Mouse (Mus musculus): ENCODE results near the gene Epn3. TPM values are rescaled to one million over a fixed set of nuclear protein-coding genes. Genes with fewer than 3 reads are reported as not detected.

The Epn3 gene
- 0.53 and 1.4 TPM in 2 replicates for polyA plus RNA-seq (2011; ENCODE audit: insufficient read length, low read depth, missing spikeins)

DNA sequence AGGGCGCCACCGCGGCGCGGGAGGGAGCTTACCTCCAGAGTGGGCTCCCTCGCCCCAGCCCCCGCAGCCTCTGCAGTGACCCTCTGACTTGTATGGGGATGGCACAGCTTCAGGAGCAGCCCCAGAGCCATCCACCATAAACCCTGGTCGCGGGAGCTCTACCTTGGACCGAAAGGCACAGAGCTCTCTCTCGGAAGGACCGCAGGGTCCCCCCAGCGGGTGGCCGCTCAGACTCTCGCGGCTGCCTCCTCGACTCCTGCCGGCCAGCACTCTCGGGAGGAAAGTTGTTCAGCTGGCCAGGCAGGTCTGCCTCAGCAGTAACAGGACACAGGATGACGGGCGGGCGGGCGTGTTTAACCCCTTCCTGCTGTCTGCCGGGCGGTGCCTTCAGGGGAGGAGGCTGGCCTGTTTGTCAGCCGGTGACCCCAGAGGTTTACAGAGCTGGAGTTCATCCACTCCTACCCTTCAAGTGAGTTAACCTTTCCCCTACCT, at the start of gene Epn3:
Gene Epn3, minus strand, starts transcription at position 314 of the 492 bp plus-strand sequence.
- Histone ChIP-seq H3K4me1 (ENCODE audit: control insufficient read depth, insufficient read depth, low read length) (0 out of 2 replicates have a peak, but pooled peaks cover 5% of the 10 kb centered on the region), H3K4me3 (ENCODE audit: insufficient read depth, low read length) (no peak within 1 kb of the TSS), H3K27ac (ENCODE audit: insufficient read depth, low read length) (no peak within 1 kb of the TSS)
- TF ChIP-seq POLR2A (IDR thresholded peaks at IDR 0.05; ENCODE audit: low read depth, low read length) (no peak), CTCF (IDR thresholded peaks at IDR 0.05; ENCODE audit: borderline replicate concordance, insufficient read depth, low read length) (no peak)

DNA sequence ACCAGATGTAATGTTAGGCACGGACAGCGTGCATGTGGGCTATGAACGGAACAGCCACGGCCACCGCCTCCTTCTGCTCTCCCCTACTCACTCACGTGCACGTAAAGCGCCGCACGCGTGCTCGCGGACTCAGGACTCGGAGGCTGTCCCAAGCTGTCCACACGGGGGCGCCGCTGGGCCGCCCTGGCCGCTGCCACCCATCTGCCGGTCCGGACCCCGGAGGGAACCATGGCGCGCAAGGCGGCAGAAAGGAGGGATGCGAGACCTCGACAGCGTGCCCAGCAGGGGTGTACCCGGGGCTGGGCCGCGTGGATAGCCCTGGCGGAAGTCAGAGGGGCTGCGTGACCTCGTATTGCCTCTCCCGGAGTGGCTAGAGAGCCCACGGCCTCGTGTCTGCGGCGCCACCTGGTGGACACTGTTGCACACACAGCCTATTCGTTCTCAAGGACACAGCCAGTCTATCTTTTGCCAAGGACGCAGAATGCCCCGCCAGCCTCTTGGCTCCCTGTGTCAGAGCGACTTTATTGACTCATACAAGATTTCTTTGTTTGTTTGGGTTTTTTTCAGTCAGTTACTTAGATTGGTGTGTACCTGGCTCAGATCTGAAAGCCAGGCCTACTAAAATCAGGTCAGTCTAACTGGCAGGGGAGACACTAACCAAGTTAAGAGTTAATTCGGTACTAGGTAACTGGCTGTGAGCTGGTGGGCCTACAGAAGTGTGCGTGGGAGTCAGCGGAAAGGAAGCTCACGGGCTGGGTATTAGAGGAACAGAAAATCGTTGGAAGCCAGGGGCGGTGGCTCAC, 49.3 kb upstream of the Epn3 start, which contains the start of gene Rsad1:
Gene Rsad1, minus strand, starts transcription at position 368 of the 803 bp plus-strand sequence.
- Histone ChIP-seq H3K4me3 (ENCODE audit: insufficient read depth, low read length) (peak within 1 kb of the TSS; percentile 45), H3K27ac (ENCODE audit: insufficient read depth, low read length) (peak within 1 kb of the TSS; percentile 78), H3K4me1 (ENCODE audit: control insufficient read depth, insufficient read depth, low read length) (peaks cover 4% of the 10 kb centered on the region; the same call in 1 of the 2 replicates)
- TF ChIP-seq CTCF (IDR thresholded peaks at IDR 0.05; ENCODE audit: borderline replicate concordance, insufficient read depth, low read length) = peak; percentile 82
- peak; percentile 66; the same call in 1 of the 2 replicates for TF ChIP-seq POLR2A (IDR thresholded peaks at IDR 0.05; ENCODE audit: low read depth, low read length)

DNA sequence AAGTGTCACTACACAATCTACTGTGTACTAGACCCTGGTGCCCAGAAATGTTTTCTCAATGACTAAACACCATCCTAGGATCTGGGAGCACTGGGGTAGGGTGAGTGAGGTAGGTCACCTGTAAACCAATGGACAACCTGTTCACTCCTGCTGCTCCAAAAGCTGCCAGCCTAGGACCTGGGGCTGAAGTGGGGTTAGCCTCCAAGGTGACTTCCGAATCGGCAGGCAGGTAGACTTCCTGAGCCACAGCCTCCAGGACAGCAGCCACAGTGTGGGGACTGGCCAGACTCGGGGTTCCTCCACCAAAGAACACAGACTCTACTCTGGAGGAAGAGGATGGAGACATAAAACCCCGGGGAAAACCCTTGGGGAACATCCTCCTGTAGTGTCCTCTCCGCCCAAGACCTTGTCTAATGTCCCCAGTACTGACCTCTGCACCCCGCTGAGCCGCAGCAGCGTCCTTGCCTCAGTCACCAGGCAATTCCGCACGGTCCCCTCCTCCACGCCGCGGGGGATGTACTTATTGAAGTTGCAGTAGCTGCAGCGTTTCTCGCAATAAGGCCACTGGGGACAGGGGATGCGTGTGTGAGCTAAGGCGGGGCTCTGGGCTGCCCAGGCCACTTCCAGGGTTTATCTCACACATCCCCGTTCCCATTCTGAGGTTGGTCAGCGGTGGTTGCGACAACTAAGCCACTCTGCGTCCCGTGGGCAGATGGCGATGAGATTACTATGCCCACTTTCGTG, 48.4 kb upstream of the Epn3 start:
- H3K4me3 ChIP-seq (ENCODE audit: insufficient read depth, low read length) = peak overlapping the region; percentile 45
- H3K4me1 ChIP-seq (ENCODE audit: control insufficient read depth, insufficient read depth, low read length) = peaks cover 4% of the 10 kb centered on the region; the same call in 1 of the 2 replicates
- TF ChIP-seq CTCF (IDR thresholded peaks at IDR 0.05; ENCODE audit: borderline replicate concordance, insufficient read depth, low read length) = no peak
- no peak for TF ChIP-seq POLR2A (IDR thresholded peaks at IDR 0.05; ENCODE audit: low read depth, low read length)
- H3K27ac ChIP-seq (ENCODE audit: insufficient read depth, low read length) = peak overlapping the region; percentile 78

DNA sequence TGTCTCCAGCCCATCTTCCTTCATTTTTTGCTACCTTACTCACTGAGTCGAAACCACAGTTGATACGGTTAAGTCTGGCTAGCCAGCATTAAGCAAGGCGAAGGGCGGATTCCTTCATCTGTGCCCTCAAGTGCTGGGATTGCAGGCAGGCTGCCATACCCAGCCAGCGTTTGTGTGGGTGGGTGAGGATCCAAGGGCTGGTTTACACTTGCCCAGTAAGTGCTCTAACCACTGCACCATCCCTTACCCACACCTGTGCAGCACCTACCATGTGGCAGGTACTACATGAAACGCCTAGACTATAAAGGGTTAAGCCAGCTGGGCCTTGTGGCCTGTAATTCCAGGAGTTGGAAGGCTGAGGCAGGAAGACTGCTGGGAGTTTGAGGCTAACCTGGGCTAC, 47.5 kb upstream of the Epn3 start:
- Histone ChIP-seq H3K27ac (ENCODE audit: insufficient read depth, low read length) (no peak overlapping the region), H3K4me3 (ENCODE audit: insufficient read depth, low read length) (no peak overlapping the region), H3K4me1 (ENCODE audit: control insufficient read depth, insufficient read depth, low read length) (peaks cover 4% of the 10 kb centered on the region; the same call in 1 of the 2 replicates)
- TF ChIP-seq POLR2A (IDR thresholded peaks at IDR 0.05; ENCODE audit: low read depth, low read length) (no peak), CTCF (IDR thresholded peaks at IDR 0.05; ENCODE audit: borderline replicate concordance, insufficient read depth, low read length) (no peak)

DNA sequence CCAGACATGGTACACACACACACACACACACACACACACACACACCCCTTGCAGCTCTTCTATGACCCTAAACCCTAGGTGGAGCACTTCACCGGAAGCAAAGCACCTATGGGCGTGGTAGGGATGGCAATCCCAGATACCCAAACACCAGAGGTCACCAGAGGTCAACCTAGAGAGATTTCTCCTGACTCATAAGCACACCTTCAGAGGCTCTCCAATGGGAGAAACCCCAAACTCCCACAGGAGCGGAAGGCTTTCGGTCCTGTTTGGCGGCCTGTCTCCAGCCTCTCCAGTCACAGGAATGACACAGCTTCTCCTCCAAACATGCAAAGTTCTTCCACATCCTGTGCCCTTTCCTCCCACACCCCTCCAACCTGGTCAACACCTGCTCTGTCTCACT, 46.6 kb upstream of the Epn3 start:
- no peak overlapping the region for H3K27ac ChIP-seq (ENCODE audit: insufficient read depth, low read length)
- peaks cover 4% of the 10 kb centered on the region; the same call in 1 of the 2 replicates for H3K4me1 ChIP-seq (ENCODE audit: control insufficient read depth, insufficient read depth, low read length)
- TF ChIP-seq POLR2A (IDR thresholded peaks at IDR 0.05; ENCODE audit: low read depth, low read length) = no peak
- TF ChIP-seq CTCF (IDR thresholded peaks at IDR 0.05; ENCODE audit: borderline replicate concordance, insufficient read depth, low read length) = no peak
- H3K4me3 ChIP-seq (ENCODE audit: insufficient read depth, low read length) = no peak overlapping the region

DNA sequence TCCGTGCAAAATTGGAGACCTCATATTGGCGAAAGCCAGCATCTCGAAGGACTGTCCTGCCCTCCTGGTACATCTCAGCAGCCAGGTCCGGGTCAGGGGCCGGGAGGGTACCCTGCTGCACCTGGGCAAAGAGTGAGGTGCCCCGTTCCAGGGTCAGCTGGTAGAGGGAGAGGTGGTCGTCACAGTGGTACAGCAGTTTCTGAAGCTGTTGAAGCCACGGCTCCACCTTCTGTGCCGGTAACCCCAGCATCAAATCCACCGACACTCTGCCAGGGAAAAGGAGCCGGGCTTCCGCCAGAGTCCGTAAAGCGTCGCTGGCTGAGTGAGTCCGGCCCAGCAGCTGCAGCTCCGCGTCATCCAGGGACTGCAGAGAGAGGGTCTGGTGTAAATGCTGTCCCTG, 44.6 kb upstream of the Epn3 start:
- Histone ChIP-seq H3K27ac (ENCODE audit: insufficient read depth, low read length) (no peak overlapping the region), H3K4me3 (ENCODE audit: insufficient read depth, low read length) (no peak overlapping the region), H3K4me1 (ENCODE audit: control insufficient read depth, insufficient read depth, low read length) (0 out of 2 replicates have a peak, but pooled peaks cover under 1% of the 10 kb centered on the region)
- TF ChIP-seq POLR2A (IDR thresholded peaks at IDR 0.05; ENCODE audit: low read depth, low read length) (no peak), CTCF (IDR thresholded peaks at IDR 0.05; ENCODE audit: borderline replicate concordance, insufficient read depth, low read length) (no peak)

DNA sequence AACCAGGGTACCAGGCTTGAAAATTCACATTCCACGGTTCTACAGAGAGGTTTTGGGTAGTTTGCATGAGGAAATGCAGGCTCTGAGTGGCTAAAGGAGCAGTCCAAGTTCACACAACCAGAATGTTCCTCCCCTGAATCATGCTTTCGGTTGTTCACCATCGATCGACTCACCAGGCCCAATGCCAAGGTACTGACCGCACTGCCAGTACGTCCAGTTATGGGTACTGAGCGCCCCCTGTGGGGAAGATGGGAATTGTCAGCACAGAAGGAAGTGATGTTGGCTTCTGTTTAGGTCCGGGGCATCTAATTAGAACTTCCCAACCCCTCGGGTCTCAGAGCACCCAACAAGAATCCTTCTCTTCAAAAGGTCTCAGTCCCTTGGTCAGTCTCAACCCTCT, 44.2 kb upstream of the Epn3 start:
- TF ChIP-seq CTCF (IDR thresholded peaks at IDR 0.05; ENCODE audit: borderline replicate concordance, insufficient read depth, low read length) (peak; percentile 90), POLR2A (IDR thresholded peaks at IDR 0.05; ENCODE audit: low read depth, low read length) (no peak)
- Histone ChIP-seq H3K4me1 (ENCODE audit: control insufficient read depth, insufficient read depth, low read length) (no peaks in the 10 kb centered on the region), H3K4me3 (ENCODE audit: insufficient read depth, low read length) (no peak overlapping the region), H3K27ac (ENCODE audit: insufficient read depth, low read length) (peak overlapping the region; percentile 73)

DNA sequence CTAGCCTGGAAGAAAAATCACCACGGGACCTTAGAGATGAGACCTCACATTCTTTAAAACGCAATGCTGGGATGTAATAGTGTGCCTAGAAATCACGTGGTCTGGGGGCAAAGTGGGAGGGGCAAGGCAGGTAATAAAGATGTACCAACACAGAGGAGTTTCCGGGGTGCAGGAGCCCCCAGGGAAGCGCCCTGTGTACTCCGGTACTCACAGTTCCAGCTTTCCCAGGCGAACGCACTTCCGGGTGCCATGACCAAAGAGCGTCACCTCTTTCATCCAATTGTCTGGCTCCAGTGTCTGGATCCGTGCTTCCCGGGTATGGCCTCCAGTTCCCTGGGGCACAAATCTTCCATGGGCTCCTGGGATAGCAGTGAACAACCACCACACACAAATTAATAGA, 43.6 kb upstream of the Epn3 start:
- Histone ChIP-seq H3K4me3 (ENCODE audit: insufficient read depth, low read length) (no peak overlapping the region), H3K4me1 (ENCODE audit: control insufficient read depth, insufficient read depth, low read length) (no peaks in the 10 kb centered on the region), H3K27ac (ENCODE audit: insufficient read depth, low read length) (peak overlapping the region; percentile 73)
- TF ChIP-seq POLR2A (IDR thresholded peaks at IDR 0.05; ENCODE audit: low read depth, low read length) = no peak

DNA sequence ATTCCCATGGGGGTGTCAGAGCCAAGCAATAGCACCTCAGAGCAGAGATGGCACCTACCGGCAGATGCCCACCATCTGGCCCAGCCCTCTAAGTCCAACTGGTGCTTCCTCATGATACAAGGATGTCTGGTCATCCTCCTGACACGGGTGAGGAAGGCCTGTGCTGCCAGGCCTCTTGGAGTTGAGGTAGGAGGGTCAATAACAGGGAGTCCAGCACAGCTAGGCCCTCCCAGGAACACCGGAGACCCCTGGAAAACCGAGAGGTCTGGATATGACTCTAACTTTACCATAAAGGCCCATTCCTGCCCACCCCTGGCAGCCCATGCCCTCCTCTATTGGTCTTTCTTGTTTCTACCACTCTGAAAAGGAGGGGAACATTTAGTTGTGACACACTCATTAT, 42.6 kb upstream of the Epn3 start:
- TF ChIP-seq CTCF (IDR thresholded peaks at IDR 0.05; ENCODE audit: borderline replicate concordance, insufficient read depth, low read length) (no peak), POLR2A (IDR thresholded peaks at IDR 0.05; ENCODE audit: low read depth, low read length) (no peak)
- H3K4me1 ChIP-seq (ENCODE audit: control insufficient read depth, insufficient read depth, low read length) = no peaks in the 10 kb centered on the region
- H3K4me3 ChIP-seq (ENCODE audit: insufficient read depth, low read length) = no peak overlapping the region
- no peak overlapping the region for H3K27ac ChIP-seq (ENCODE audit: insufficient read depth, low read length)

Data from embryonic fibroblast, embryonic 13.5 days (primary cell).